Mouse (Mus musculus) neural tube, embryonic 13.5 days (tissue): ENCODE data around the gene Cd164l2. TPM values are rescaled to one million over a fixed set of nuclear protein-coding genes. Genes with fewer than 3 reads are reported as not detected.

ENCODE experiments used
- ATAC-seq: fragments of 200-750 bp; cut with Nextera tagmentation; 2 replicates; pipeline ENCODE4 v1.8.0; 2017; ENCODE audit warnings: low read depth, mild to moderate bottlenecking, moderate TSS enrichment, moderate library complexity
- H3K27ac ChIP-seq: fragments of 300-500 bp; sonication (generic); replicated peaks from 2 replicates; pipeline ENCODE4 v1.5.1; 2015; ENCODE audit warnings: moderate library complexity, mild to moderate bottlenecking, inconsistent platforms
- H3K27me3 ChIP-seq: fragments of 300-500 bp; sonication (generic); 2 replicates; pipeline ENCODE4 v1.6.1; 2015; ENCODE audit warnings: mild to moderate bottlenecking, inconsistent platforms
- H3K36me3 ChIP-seq: fragments of 300-500 bp; sonication (generic); 2 replicates; pipeline ENCODE4 v1.6.1; 2015; ENCODE audit warnings: mild to moderate bottlenecking, inconsistent platforms
- H3K4me1 ChIP-seq: fragments of 300-500 bp; sonication (generic); replicated peaks from 2 replicates; pipeline ENCODE4 v1.6.1; 2015; ENCODE audit warnings: inconsistent platforms
- H3K4me2 ChIP-seq: fragments of 300-500 bp; sonication (generic); 2 replicates; pipeline ENCODE4 v1.6.1; 2015; ENCODE audit warnings: inconsistent platforms, mild to moderate bottlenecking, moderate library complexity
- H3K4me3 ChIP-seq: fragments of 300-500 bp; sonication (generic); 2 replicates; pipeline ENCODE4 v1.5.1; 2015; ENCODE audit warnings: mild to moderate bottlenecking, inconsistent platforms
- H3K9ac ChIP-seq: fragments of 300-500 bp; sonication (generic); 2 replicates; pipeline ENCODE4 v1.6.1; 2015; ENCODE audit warnings: moderate library complexity, mild to moderate bottlenecking, inconsistent platforms
- H3K9me3 ChIP-seq: fragments of 300-500 bp; sonication (generic); 2 replicates; pipeline ENCODE4 v1.6.1; 2016; ENCODE audit warnings: inconsistent platforms
- WGBS: fragments of 180-500 bp; shearing (Covaris S2); methylation state at CpG from one replicate; pipeline ENCODE4 v1.1.7; 2015; 5-methylcytosine and 5-hydroxymethylcytosine counted together
- microRNA-seq: library from miRNA; unstranded; fragments of <30 nt; microRNA quantifications from one replicate; pipeline ENCODE4, GENCODE M21; 2016
- polyA plus RNA-seq: library from polyadenylated mRNA; unstranded; fragments of >200 nt; fragmentation: Nextera tagmentation; extraction: Ambion mirVana; gene quantifications from 2 replicates; pipeline ENCODE4 v1.2.1, GENCODE M21; 2015

Cd164l2 gene
- polyA plus RNA-seq, 1 experiment from 2014 or later = 1.1 TPM

GRCm38 (mm10) chr4:133263756-133264155 is 51.8 kb downstream of the Cd164l2 start:
- no peak for ATAC-seq
- H3K9me3 ChIP-seq = no peaks in the 10 kb centered on the region; the same call in 1 of the 2 replicates
- no peak overlapping the region for H3K27ac ChIP-seq
- no peak overlapping the region for H3K9ac ChIP-seq
- H3K27me3 ChIP-seq = no peaks in the 10 kb centered on the region; the same call in 1 of the 2 replicates
- H3K4me1 ChIP-seq = no peaks in the 10 kb centered on the region
- peaks cover 53% of the 10 kb centered on the region for H3K36me3 ChIP-seq
- 95% methylated on average over 5 of the region's 5 CpGs for WGBS
- H3K4me2 ChIP-seq = no peak overlapping the region
- no peak overlapping the region for H3K4me3 ChIP-seq

- Histone ChIP-seq H3K36me3 (peaks cover 61% of the 10 kb centered on the region), H3K4me1 (no peaks in the 10 kb centered on the region), H3K9ac (no peak overlapping the region), H3K9me3 (no peaks in the 10 kb centered on the region; the same call in 1 of the 2 replicates), H3K4me2 (no peak overlapping the region), H3K27ac (no peak overlapping the region), H3K27me3 (no peaks in the 10 kb centered on the region), H3K4me3 (no peak overlapping the region)
- WGBS = 93% methylated on average over 2 of the region's 2 CpGs
- no peak for ATAC-seq
These were observed 52.6 kb downstream of the Cd164l2 start for GRCm38 (mm10) chr4:133264559-133264958.

- H3K36me3 ChIP-seq = peaks cover 69% of the 10 kb centered on the region
- ATAC-seq = no peak
- H3K4me3 ChIP-seq = no peak overlapping the region
- WGBS = 100% methylated on average over 3 of the region's 3 CpGs
- no peak overlapping the region for H3K9ac ChIP-seq
- H3K27ac ChIP-seq = no peak overlapping the region
- no peaks in the 10 kb centered on the region; the same call in 1 of the 2 replicates for H3K9me3 ChIP-seq
- H3K4me1 ChIP-seq = no peaks in the 10 kb centered on the region
- H3K4me2 ChIP-seq = no peak overlapping the region
- H3K27me3 ChIP-seq = no peaks in the 10 kb centered on the region
These were observed 53.4 kb downstream of the Cd164l2 start for GRCm38 (mm10) chr4:133265297-133265696.

GRCm38 (mm10) chr4:133265759-133266158 is 53.8 kb downstream of the Cd164l2 start:
- no peak overlapping the region for H3K4me2 ChIP-seq
- H3K9ac ChIP-seq = no peak overlapping the region
- H3K27me3 ChIP-seq = no peaks in the 10 kb centered on the region
- H3K9me3 ChIP-seq = no peaks in the 10 kb centered on the region; the same call in 1 of the 2 replicates
- H3K27ac ChIP-seq = no peak overlapping the region
- H3K4me3 ChIP-seq = no peak overlapping the region
- 95% methylated on average over 4 of the region's 4 CpGs for WGBS
- ATAC-seq = no peak
- H3K36me3 ChIP-seq = peaks cover 73% of the 10 kb centered on the region
- no peaks in the 10 kb centered on the region for H3K4me1 ChIP-seq

GRCm38 (mm10) chr4:133266248-133266880 is 54.4 kb downstream of the Cd164l2 start:
- Histone ChIP-seq H3K27ac (no peak overlapping the region), H3K9me3 (no peaks in the 10 kb centered on the region; the same call in 1 of the 2 replicates), H3K4me2 (no peak overlapping the region), H3K4me3 (no peak overlapping the region), H3K36me3 (peaks cover 76% of the 10 kb centered on the region), H3K9ac (no peak overlapping the region), H3K4me1 (no peaks in the 10 kb centered on the region), H3K27me3 (no peaks in the 10 kb centered on the region)
- no peak for ATAC-seq
- WGBS = 95% methylated on average over 12 of the region's 12 CpGs

GRCm38 (mm10) chr4:133268931-133269330 is 57.0 kb downstream of the Cd164l2 start:
- no peaks in the 10 kb centered on the region; the same call in 1 of the 2 replicates for H3K9me3 ChIP-seq
- no peaks in the 10 kb centered on the region for H3K4me1 ChIP-seq
- H3K4me3 ChIP-seq = no peak overlapping the region
- ATAC-seq = no peak
- no peaks in the 10 kb centered on the region for H3K27me3 ChIP-seq
- H3K4me2 ChIP-seq = no peak overlapping the region
- H3K36me3 ChIP-seq = peaks cover 71% of the 10 kb centered on the region
- 94% methylated on average over 3 of the region's 3 CpGs for WGBS
- no peak overlapping the region for H3K27ac ChIP-seq
- H3K9ac ChIP-seq = no peak overlapping the region

- no peaks in the 10 kb centered on the region for H3K9me3 ChIP-seq
- no peak for ATAC-seq
- H3K4me1 ChIP-seq = peaks cover 5% of the 10 kb centered on the region; the same call in 1 of the 2 replicates
- H3K4me2 ChIP-seq = no peak overlapping the region
- no peak overlapping the region for H3K4me3 ChIP-seq
- H3K27me3 ChIP-seq = no peaks in the 10 kb centered on the region
- H3K9ac ChIP-seq = no peak overlapping the region
- 91% methylated on average over 3 of the region's 3 CpGs for WGBS
- peaks cover 64% of the 10 kb centered on the region for H3K36me3 ChIP-seq
- no peak overlapping the region for H3K27ac ChIP-seq
These were observed 57.7 kb downstream of the Cd164l2 start for GRCm38 (mm10) chr4:133269596-133269995.

GRCm38 (mm10) chr4:133270929-133271328 is 59.0 kb downstream of the Cd164l2 start:
- no peaks in the 10 kb centered on the region for H3K27me3 ChIP-seq
- H3K9me3 ChIP-seq = no peaks in the 10 kb centered on the region
- no peak overlapping the region for H3K27ac ChIP-seq
- H3K4me1 ChIP-seq = peaks cover 18% of the 10 kb centered on the region
- H3K36me3 ChIP-seq = peaks cover 51% of the 10 kb centered on the region
- 90% methylated on average over 9 of the region's 9 CpGs for WGBS
- H3K4me3 ChIP-seq = no peak overlapping the region
- H3K4me2 ChIP-seq = no peak overlapping the region
- H3K9ac ChIP-seq = no peak overlapping the region
- no peak for ATAC-seq

Small RNA genes within 50 kb of the gene (microRNA-seq; reads per million reads assigned to microRNA genes)
- gene Mir7017 = not detected

Other genes with a start within 250 kb of the Cd164l2 start
- not detected in 2 replicates for gene Fgr, start 238.0 kb upstream of the Cd164l2 start, polyA plus RNA-seq
- gene Ahdc1, start 200.9 kb upstream of the Cd164l2 start, polyA plus RNA-seq = 9.4 and 9.9 TPM in 2 replicates
- 34.0 and 36.5 TPM in 2 replicates for gene Wasf2, start 81.6 kb upstream of the Cd164l2 start, polyA plus RNA-seq
- 0.77 and 1.1 TPM in 2 replicates for gene Gpr3, start 405 bp downstream of the Cd164l2 start, polyA plus RNA-seq
- 1.9 and 2.7 TPM in 2 replicates for gene Map3k6, start 28.7 kb downstream of the Cd164l2 start, polyA plus RNA-seq
- gene Sytl1, start 51.0 kb downstream of the Cd164l2 start, polyA plus RNA-seq = 0.25 and 0.28 TPM in 2 replicates
- gene Tmem222, start 65.7 kb downstream of the Cd164l2 start, polyA plus RNA-seq = 98.0 and 104 TPM in 2 replicates
- gene Wdtc1, start 141.3 kb downstream of the Cd164l2 start, polyA plus RNA-seq = 21.9 and 24.3 TPM in 2 replicates
- gene Slc9a1, start 157.6 kb downstream of the Cd164l2 start, polyA plus RNA-seq = 7.0 and 7.1 TPM in 2 replicates